Mouse (Mus musculus): Measurements from ENCODE around the gene Olfr1051.
"Not testable (repeated sequence)": the region's sequence is repeated elsewhere in the genome, so short reads cannot be mapped to it uniquely, and the experiment has no call there.

Olfr1051 gene

GRCm38 (mm10) chr2:86278988-86279387 lies at the start of gene Olfr1051:
Gene Olfr1051, minus strand, starts transcription at chr2:86279088.
- not testable (repeated sequence) for ATAC-seq (ENCODE audit: low TSS enrichment)

- no peak for ATAC-seq (ENCODE audit: low TSS enrichment)
Observed at GRCm38 (mm10) chr2:86315184-86315583, 36.3 kb upstream of the Olfr1051 start, which contains the start of gene Olfr1053. Gene Olfr1053, minus strand, starts transcription at chr2:86315284.

GRCm38 (mm10) chr2:86292155-86292554 lies 13.3 kb upstream of the Olfr1051 start, which contains the start of gene Olfr1052:
Gene Olfr1052, plus strand, starts transcription at chr2:86292455.
- ATAC-seq (ENCODE audit: low TSS enrichment) = no peak

- not testable (repeated sequence) for ATAC-seq (ENCODE audit: low TSS enrichment)
Observed at GRCm38 (mm10) chr2:86258228-86258627, 20.7 kb downstream of the Olfr1051 start, which contains the start of gene Olfr1049. Gene Olfr1049, minus strand, starts transcription at chr2:86258328.

GRCm38 (mm10) chr2:86240189-86240588 lies 38.7 kb downstream of the Olfr1051 start, which contains the start of gene Olfr1048:
Gene Olfr1048, minus strand, starts transcription at chr2:86240289.
- ATAC-seq (ENCODE audit: low TSS enrichment) = no peak

- no peak for ATAC-seq (ENCODE audit: low TSS enrichment)
Observed at GRCm38 (mm10) chr2:86231301-86231700, 47.6 kb downstream of the Olfr1051 start, which contains the start of gene Olfr1047. Gene Olfr1047, minus strand, starts transcription at chr2:86231401.

Measured in frontal cortex, adult (tissue).